Mouse (Mus musculus) ES-E14 (cell line): ENCODE measurements around the gene Cacnb4. TPM values are rescaled to one million over a fixed set of nuclear protein-coding genes. Genes with fewer than 3 reads are reported as not detected.

ENCODE experiments used
- DNase-seq: peaks from one replicate; pipeline ENCODE4 v3.0.0-alpha.2; 2013; ENCODE audit warnings: low read depth, low spot score
- H3K27ac ChIP-seq: 2 replicates; pipeline ENCODE4 v1.5.1; 2012; ENCODE audit warnings: low read depth, mild to moderate bottlenecking, low read length, moderate library complexity, mixed read lengths; ENCODE audit not compliant: poor library complexity, insufficient read depth, severe bottlenecking
- H3K36me3 ChIP-seq: 2 replicates; pipeline ENCODE4 v1.6.1; 2012; ENCODE audit warnings: mild to moderate bottlenecking, low read length, moderate library complexity, mixed read lengths; ENCODE audit not compliant: control insufficient read depth, poor library complexity, insufficient read depth, severe bottlenecking
- H3K4me1 ChIP-seq, 2 experiments: fragments of 150-350 bp in 1 of 2; sonication (generic) in 1 of 2; 2 replicates each; pipeline ENCODE4 v1.6.1; 2012; ENCODE audit warnings: low read length in 2 of 2, mild to moderate bottlenecking in 1 of 2, mixed read lengths in 1 of 2; ENCODE audit not compliant: control insufficient read depth in 2 of 2, insufficient read depth in 2 of 2, poor library complexity in 1 of 2
- H3K4me3 ChIP-seq, 2 experiments: fragments of 150-350 bp in 1 of 2; sonication (generic) in 1 of 2; 2 replicates each; pipeline ENCODE4 v1.5.1; 2012; ENCODE audit warnings: low read length in 2 of 2, low read depth in 1 of 2, mild to moderate bottlenecking in 1 of 2, mixed read lengths in 1 of 2; ENCODE audit not compliant: insufficient read depth in 1 of 2, poor library complexity in 1 of 2, severe bottlenecking in 1 of 2
- H3K9ac ChIP-seq: 2 replicates; pipeline ENCODE4 v1.6.1; 2012; ENCODE audit warnings: low read depth, mild to moderate bottlenecking, low read length, mixed read lengths; ENCODE audit not compliant: poor library complexity, insufficient read depth, severe bottlenecking
- H3K9me3 ChIP-seq: fragments of 150-350 bp; sonication (generic); 2 replicates; pipeline ENCODE4 v1.6.1; 2012; ENCODE audit warnings: low read depth, mild to moderate bottlenecking, low read length; ENCODE audit not compliant: control insufficient read depth, insufficient read depth
- CHD2 ChIP-seq: IDR thresholded peaks from 2 replicates; pipeline ENCODE4 v1.6.1; 2014; ENCODE audit warnings: mild to moderate bottlenecking, low read depth, low read length, inconsistent platforms
- HCFC1 ChIP-seq: IDR thresholded peaks from 2 replicates; pipeline ENCODE4 v1.6.1; 2012; ENCODE audit warnings: low read length, inconsistent platforms, borderline replicate concordance; ENCODE audit not compliant: insufficient read depth
- MAFK ChIP-seq: IDR thresholded peaks from 2 replicates; pipeline ENCODE4 v1.6.1; 2014; ENCODE audit warnings: mild to moderate bottlenecking, low read depth, low read length, inconsistent platforms; ENCODE audit not compliant: insufficient read depth
- ZC3H11A ChIP-seq: IDR thresholded peaks from 2 replicates; pipeline ENCODE4 v1.6.1; 2012; ENCODE audit warnings: low read depth, mild to moderate bottlenecking, inconsistent platforms, low read length, borderline replicate concordance
- ZNF384 ChIP-seq: IDR thresholded peaks from 2 replicates; pipeline ENCODE4 v1.6.1; 2012; ENCODE audit warnings: low read depth, low read length, inconsistent platforms
- in situ Hi-C, 2 experiments: fragments of 600-800 bp; cut with MboI; formaldehyde crosslinking; loops; one replicate each; pipeline ENCODE4 v1.15.1; 2025; ENCODE audit warnings: low sequenced_read_pairs in 2 of 2, inconsistent platforms in 1 of 2; ENCODE audit not compliant: unreplicated experiment in 2 of 2
- total RNA-seq: library from RNA; depleted of rRNA; stranded (reverse); fragments of 300-350 nt; gene quantifications from 2 replicates; pipeline ENCODE4 v1.2.3, GENCODE M21; 2012

The Cacnb4 gene
- total RNA-seq, 1 experiment = 0.09 TPM

GRCm38 (mm10) chr2:52525876-52526592, 150.6 kb downstream of the Cacnb4 start:
- no peak for DNase-seq
- TF ChIP-seq ZC3H11A (no peak), CHD2 (no peak), HCFC1 (no peak), ZNF384 (no peak), MAFK (no peak)
- H3K4me1 ChIP-seq = no peaks in the 10 kb centered on the region
- H3K4me3 ChIP-seq = no peak overlapping the region
- in situ Hi-C loops = no loop called here
- H3K9ac ChIP-seq = no peak overlapping the region
- H3K9me3 ChIP-seq = no peaks in the 10 kb centered on the region
- H3K27ac ChIP-seq = no peak overlapping the region
- no peaks in the 10 kb centered on the region for H3K36me3 ChIP-seq

- in situ Hi-C loops = no loop called here
- no peak overlapping the region for H3K9ac ChIP-seq
- DNase-seq = no peak
- no peaks in the 10 kb centered on the region for H3K9me3 ChIP-seq
- no peaks in the 10 kb centered on the region for H3K4me1 ChIP-seq
- TF ChIP-seq ZC3H11A = no peak
- no peak for TF ChIP-seq ZNF384
- no peak for TF ChIP-seq MAFK
- no peak for TF ChIP-seq CHD2
- TF ChIP-seq HCFC1 = no peak
- H3K36me3 ChIP-seq = no peaks in the 10 kb centered on the region
- H3K4me3 ChIP-seq = no peak overlapping the region
- H3K27ac ChIP-seq = no peak overlapping the region
Measured at GRCm38 (mm10) chr2:52523056-52523715, 153.4 kb downstream of the Cacnb4 start.

- Histone ChIP-seq H3K4me1 (no peaks in the 10 kb centered on the region), H3K4me3 (no peak overlapping the region), H3K36me3 (no peaks in the 10 kb centered on the region), H3K9me3 (no peaks in the 10 kb centered on the region), H3K9ac (no peak overlapping the region), H3K27ac (no peak overlapping the region)
- TF ChIP-seq ZC3H11A (no peak), HCFC1 (no peak), MAFK (no peak), CHD2 (no peak), ZNF384 (no peak)
- no peak for DNase-seq
- in situ Hi-C loops = no loop called here
Measured at GRCm38 (mm10) chr2:52521012-52521411, 155.6 kb downstream of the Cacnb4 start.

GRCm38 (mm10) chr2:52518740-52519139, 157.9 kb downstream of the Cacnb4 start:
- no peak overlapping the region for H3K4me3 ChIP-seq
- no peaks in the 10 kb centered on the region for H3K36me3 ChIP-seq
- no peaks in the 10 kb centered on the region for H3K4me1 ChIP-seq
- DNase-seq = no peak
- no peak overlapping the region for H3K27ac ChIP-seq
- H3K9me3 ChIP-seq = no peaks in the 10 kb centered on the region
- no peak overlapping the region for H3K9ac ChIP-seq
- no peak for TF ChIP-seq ZNF384
- in situ Hi-C loops = no loop called here
